Mouse (Mus musculus): ENCODE data around the gene Bclaf1. TPM values are rescaled to one million over a fixed set of nuclear protein-coding genes. Genes with fewer than 3 reads are reported as not detected.

Bclaf1 gene
- total RNA-seq, 2 experiments from 2014 or later: 139 to 143 TPM

GRCm38 (mm10) chr10:20345736-20346135, 33.5 kb downstream of the Bclaf1 start:
- no peak overlapping the region for H3K27ac ChIP-seq
- TF ChIP-seq CTCF (conservative IDR thresholded peaks at IDR 0.05): no peak
- DNase-seq (ENCODE audit: low spot score in 2 of 2): no peak
- no peak overlapping the region for H3K4me3 ChIP-seq

- TF ChIP-seq CTCF (conservative IDR thresholded peaks at IDR 0.05): peak; percentile 30
- peak; percentile 93 for DNase-seq (ENCODE audit: low spot score in 2 of 2)
- Histone ChIP-seq H3K27ac (peak within 1 kb of the TSS; percentile 43), H3K4me3 (peak within 1 kb of the TSS; percentile 60)
Measured at GRCm38 (mm10) chr10:20347285-20348214, 35.3 kb downstream of the Bclaf1 start, which contains the start of gene Mtfr2. TSS of gene Mtfr2 (plus strand) at chr10:20347770.

GRCm38 (mm10) chr10:20348894-20349293, 36.6 kb downstream of the Bclaf1 start:
- TF ChIP-seq CTCF (conservative IDR thresholded peaks at IDR 0.05): no peak
- no peak for DNase-seq (ENCODE audit: low spot score in 2 of 2)

GRCm38 (mm10) chr10:20361542-20362449, 49.5 kb downstream of the Bclaf1 start:
- no peak overlapping the region for H3K27ac ChIP-seq
- no peak overlapping the region for H3K4me3 ChIP-seq
- no peak for DNase-seq (ENCODE audit: low spot score in 2 of 2)
- TF ChIP-seq CTCF (conservative IDR thresholded peaks at IDR 0.05): peak; percentile 97

More at GRCm38 (mm10) chr10:20348894-20349293, 36.6 kb downstream of the Bclaf1 start:
- Histone ChIP-seq H3K27ac (no peak overlapping the region), H3K4me3 (no peak overlapping the region)

GRCm38 (mm10) chr10:20362450-20363118, 50.3 kb downstream of the Bclaf1 start:
- no peak for DNase-seq (ENCODE audit: low spot score in 2 of 2)
- Histone ChIP-seq H3K27ac (no peak overlapping the region; the same call in 1 of the 2 replicates), H3K4me3 (no peak overlapping the region)
- no peak for TF ChIP-seq CTCF (conservative IDR thresholded peaks at IDR 0.05)

GRCm38 (mm10) chr10:20372046-20372445, 59.8 kb downstream of the Bclaf1 start:
- Histone ChIP-seq H3K4me3 (no peak overlapping the region), H3K27ac (no peak overlapping the region)
- peak; percentile 68 for TF ChIP-seq CTCF (conservative IDR thresholded peaks at IDR 0.05)
- DNase-seq (ENCODE audit: low spot score in 2 of 2): no peak

GRCm38 (mm10) chr10:20377621-20378020, 65.4 kb downstream of the Bclaf1 start:
- peak overlapping the region; percentile 82 for H3K27ac ChIP-seq
- DNase-seq (ENCODE audit: low spot score in 2 of 2): peak; percentile 51 to 62
- TF ChIP-seq CTCF (conservative IDR thresholded peaks at IDR 0.05): no peak
- no peak overlapping the region for H3K4me3 ChIP-seq

GRCm38 (mm10) chr10:20379071-20379735, 66.9 kb downstream of the Bclaf1 start:
- Histone ChIP-seq H3K27ac (peak overlapping the region; percentile 82), H3K4me3 (no peak overlapping the region)
- no peak for TF ChIP-seq CTCF (conservative IDR thresholded peaks at IDR 0.05)
- peak in 1 of 2 experiments; percentile 41 for DNase-seq (ENCODE audit: low spot score in 2 of 2)

GRCm38 (mm10) chr10:20380798-20381197, 68.5 kb downstream of the Bclaf1 start:
- DNase-seq (ENCODE audit: low spot score in 2 of 2): peak; percentile 85 to 89
- TF ChIP-seq CTCF (conservative IDR thresholded peaks at IDR 0.05): no peak
- Histone ChIP-seq H3K4me3 (no peak overlapping the region), H3K27ac (peak overlapping the region; percentile 82)

GRCm38 (mm10) chr10:20381352-20381751, 69.1 kb downstream of the Bclaf1 start:
- no peak for TF ChIP-seq CTCF (conservative IDR thresholded peaks at IDR 0.05)
- Histone ChIP-seq H3K4me3 (no peak overlapping the region), H3K27ac (peak overlapping the region; percentile 76)
- DNase-seq (ENCODE audit: low spot score in 2 of 2): no peak

GRCm38 (mm10) chr10:20382807-20383419, 70.6 kb downstream of the Bclaf1 start:
- TF ChIP-seq CTCF (conservative IDR thresholded peaks at IDR 0.05): no peak
- Histone ChIP-seq H3K4me3 (no peak overlapping the region), H3K27ac (peak overlapping the region; percentile 23; the same call in 1 of the 2 replicates)
- peak in 1 of 2 experiments; percentile 16 for DNase-seq (ENCODE audit: low spot score in 2 of 2)

Measured in layer of hippocampus, adult 2 months (tissue).